Mouse (Mus musculus): ENCODE measurements at regions not wholly inside any gene's neighbourhood (a gene's known extent, or its start where the extent isn't known, plus 50 kb on each side); places are given as distances from the start of the nearest gene placed in this dataset.

DNA sequence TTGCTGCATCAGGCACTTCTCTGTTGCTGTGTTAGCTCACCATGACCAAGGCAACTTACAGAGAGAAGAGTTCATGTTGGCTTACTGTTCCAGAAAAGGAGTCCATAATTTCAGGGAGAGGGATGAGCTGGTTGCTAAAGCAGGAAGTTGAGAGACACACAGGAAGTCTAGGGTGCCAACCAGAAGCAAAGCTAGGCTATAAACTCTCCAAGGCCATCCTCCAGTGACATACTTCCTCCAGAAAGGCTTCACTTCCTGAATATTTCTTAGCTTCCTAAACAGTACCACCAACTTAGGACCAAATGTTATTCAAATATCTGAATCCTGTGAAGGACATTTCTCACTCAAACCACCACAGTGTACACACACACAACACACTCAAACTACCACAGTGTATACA lies 2010.6 kb downstream of the A830018L16Rik start:
- DNase-seq (ENCODE audit: extremely low spot score, low read depth, low spot score), result no peak

DNA sequence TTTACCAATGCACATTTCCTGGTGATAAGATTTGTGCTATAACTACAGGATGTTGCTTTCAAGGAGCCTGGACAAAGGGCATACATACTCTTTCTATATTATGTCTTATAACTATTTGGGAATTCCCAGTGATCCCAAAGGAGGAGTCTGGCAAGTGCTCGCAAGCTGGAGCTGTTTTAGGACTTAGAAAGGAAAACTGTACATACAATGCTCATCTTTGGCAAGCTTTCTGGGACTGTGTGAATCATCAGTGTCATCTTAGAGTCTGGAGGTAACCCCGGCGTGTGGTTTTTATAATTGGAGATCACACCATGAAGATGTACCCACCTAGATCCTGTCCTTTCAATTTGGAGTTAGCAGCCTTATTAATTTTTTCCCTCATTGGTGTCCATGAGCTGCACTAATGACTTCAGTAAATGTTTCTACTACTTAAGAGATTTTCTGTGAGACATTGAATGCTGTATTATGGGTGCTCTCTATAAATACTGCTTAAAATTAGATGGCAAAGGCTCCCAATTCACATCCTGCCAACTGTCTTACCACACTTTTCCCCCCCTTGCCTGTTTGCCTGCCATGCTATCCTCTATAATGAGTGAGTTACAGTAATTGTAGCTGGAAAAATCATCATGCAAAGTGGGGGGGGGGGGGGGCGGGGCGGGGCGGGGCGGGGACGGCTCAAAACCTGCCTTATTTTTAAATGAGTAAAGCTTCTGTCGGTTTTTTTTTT lies 2011.9 kb downstream of the A830018L16Rik start:
- DNase-seq (ENCODE audit: extremely low spot score, low read depth, low spot score), result no peak

DNA sequence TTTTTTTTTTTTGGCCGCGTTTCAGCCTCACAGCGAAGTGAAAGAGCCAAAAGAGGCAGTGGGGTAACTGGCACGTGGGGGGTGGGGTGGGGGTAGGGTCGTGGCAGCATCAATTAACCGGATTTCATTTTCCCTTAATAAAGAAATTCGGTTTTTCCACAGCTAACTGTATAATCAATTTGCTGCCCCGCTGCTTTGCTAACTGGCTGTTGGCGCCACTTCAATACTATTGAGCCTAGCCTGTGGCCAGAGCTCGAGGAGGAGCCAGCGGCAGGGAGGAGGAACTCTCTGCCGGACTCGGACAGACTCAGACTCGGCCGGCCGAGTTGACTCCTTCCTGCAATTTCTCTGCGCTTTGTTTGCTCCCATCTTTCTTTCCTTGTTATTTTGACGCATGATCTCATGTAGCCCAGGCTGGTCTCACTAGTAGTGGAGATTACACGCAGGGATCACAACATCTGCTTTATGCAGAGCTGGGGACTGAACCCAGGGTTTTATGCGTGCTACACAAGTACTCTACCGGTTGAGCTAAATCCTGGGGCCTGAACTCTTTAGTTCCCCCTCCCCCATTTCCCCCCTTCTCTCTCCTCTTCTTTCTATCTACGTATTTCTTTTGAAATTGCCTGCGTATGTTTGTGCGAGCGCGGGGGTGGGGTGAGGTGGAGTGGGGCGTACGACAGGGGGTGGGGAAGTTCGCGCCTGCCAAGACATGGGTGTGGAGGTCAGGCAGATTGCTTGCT lies 2012.6 kb downstream of the A830018L16Rik start:
- peak; percentile 41 for DNase-seq (ENCODE audit: extremely low spot score, low read depth, low spot score)

- no peak for DNase-seq (ENCODE audit: extremely low spot score, low read depth, low spot score)
Observed at GRCm38 (mm10) chr1:13427068-13427434, 2013.1 kb downstream of the A830018L16Rik start.

GRCm38 (mm10) chr1:13427501-13428207 lies 2013.7 kb downstream of the A830018L16Rik start:
- no peak for DNase-seq (ENCODE audit: extremely low spot score, low read depth, low spot score)

- no peak for DNase-seq (ENCODE audit: extremely low spot score, low read depth, low spot score)
Observed at GRCm38 (mm10) chr1:13437747-13438394, 2024.0 kb downstream of the A830018L16Rik start.

- DNase-seq (ENCODE audit: extremely low spot score, low read depth, low spot score), result no peak
Observed at GRCm38 (mm10) chr1:13442366-13442765, 2028.5 kb downstream of the A830018L16Rik start.

GRCm38 (mm10) chr1:13454534-13454933 lies 2040.6 kb downstream of the A830018L16Rik start:
- DNase-seq (ENCODE audit: extremely low spot score, low read depth, low spot score), result no peak

GRCm38 (mm10) chr1:13455572-13455971 lies 2041.7 kb downstream of the A830018L16Rik start:
- no peak for DNase-seq (ENCODE audit: extremely low spot score, low read depth, low spot score)

GRCm38 (mm10) chr1:13464311-13464710 lies 2050.4 kb downstream of the A830018L16Rik start:
- DNase-seq (ENCODE audit: extremely low spot score, low read depth, low spot score), result no peak

GRCm38 (mm10) chr1:13467174-13467573 lies 2053.3 kb downstream of the A830018L16Rik start:
- no peak for DNase-seq (ENCODE audit: extremely low spot score, low read depth, low spot score)

DNA sequence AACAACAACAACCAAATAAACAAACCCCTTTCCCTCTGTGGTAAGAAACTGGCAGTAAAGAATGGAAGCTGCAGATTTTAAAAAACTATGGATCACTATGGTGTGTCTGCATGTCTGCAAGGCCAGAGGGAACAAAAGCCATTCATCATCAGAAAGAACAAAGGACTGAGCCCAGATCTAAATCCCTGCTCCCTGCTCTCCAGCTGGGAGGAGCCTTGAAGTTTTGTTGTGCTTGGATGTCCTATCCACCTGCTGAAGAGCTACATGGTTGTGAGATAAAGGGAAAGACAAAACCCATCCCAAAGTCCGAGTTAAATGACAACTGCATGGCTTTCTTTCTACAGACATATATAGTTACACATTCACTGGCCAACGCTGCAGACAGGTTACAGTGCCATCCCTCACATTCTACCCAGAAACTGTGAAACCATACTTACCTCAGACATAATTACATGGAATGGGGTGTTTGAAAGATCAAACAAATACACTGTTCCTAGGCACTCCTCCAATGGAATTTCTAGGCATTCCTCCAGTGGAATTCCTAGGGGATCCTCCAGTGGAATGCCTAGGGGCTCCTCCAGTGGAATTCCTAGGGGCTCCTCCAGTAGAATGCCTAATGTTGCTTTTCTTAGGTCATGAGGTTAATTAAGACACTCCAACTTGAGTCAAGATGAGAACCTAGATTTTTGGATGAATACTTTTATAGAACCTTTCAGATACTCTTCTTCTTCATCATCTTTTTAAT lies 2054.2 kb downstream of the A830018L16Rik start:
- DNase-seq (ENCODE audit: extremely low spot score, low read depth, low spot score), result no peak

GRCm38 (mm10) chr1:13494727-13495404 lies 2081.0 kb downstream of the A830018L16Rik start:
- DNase-seq (ENCODE audit: extremely low spot score, low read depth, low spot score), result no peak

GRCm38 (mm10) chr1:13496386-13496785 lies 2082.5 kb downstream of the A830018L16Rik start:
- DNase-seq (ENCODE audit: extremely low spot score, low read depth, low spot score), result no peak

GRCm38 (mm10) chr1:13500456-13500855 lies 2086.6 kb downstream of the A830018L16Rik start:
- no peak for DNase-seq (ENCODE audit: extremely low spot score, low read depth, low spot score)

- no peak for DNase-seq (ENCODE audit: extremely low spot score, low read depth, low spot score)
Observed at GRCm38 (mm10) chr1:13501938-13502337, 2088.0 kb downstream of the A830018L16Rik start.

DNA sequence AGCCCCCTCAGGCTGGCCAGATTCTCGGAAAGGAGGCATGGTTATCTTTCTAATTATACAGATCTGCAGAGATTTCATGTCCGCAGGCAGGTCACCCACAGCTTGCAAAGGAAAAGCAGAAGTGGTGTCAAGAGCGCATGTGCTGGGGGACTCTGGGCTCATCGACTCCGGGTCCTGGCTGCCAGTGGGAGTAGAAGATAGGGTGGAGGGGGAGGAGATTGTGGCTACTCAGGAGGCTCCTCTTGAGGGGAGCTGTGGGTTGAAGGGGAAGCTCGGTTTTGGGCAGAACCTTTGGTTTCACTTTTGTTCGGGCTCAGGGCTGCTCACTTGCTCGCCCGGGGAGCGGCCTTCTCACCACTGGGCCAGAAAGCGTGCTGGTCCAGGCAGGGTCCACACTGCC lies 2099.9 kb downstream of the A830018L16Rik start:
- no peak for DNase-seq (ENCODE audit: extremely low spot score, low read depth, low spot score)
